Mouse (Mus musculus) CD4-positive, CD25-positive, alpha-beta regulatory T cell, adult 4 months (primary cell): ENCODE results near the gene Gm10721. TPM values are rescaled to one million over a fixed set of nuclear protein-coding genes. Genes with fewer than 3 reads are reported as not detected.
A peak's percentile ranks its signal among the peaks of the same experiment; 100 is the strongest.
"Not testable (repeated sequence)": the region's sequence is repeated elsewhere in the genome, so short reads cannot be mapped to it uniquely, and the experiment has no call there.

ENCODE experiments used
- ATAC-seq: one replicate; pipeline ENCODE4 v1.8.0; 2017
- polyA plus RNA-seq, 2 experiments: library from polyadenylated mRNA; unstranded; fragments of 100-300 nt; shearing (Covaris generic); gene quantifications; one replicate each; pipeline ENCODE4 v1.2.1; 2017

The Gm10721 gene
- polyA plus RNA-seq, 2 experiments from 2014 or later, result 0.83 TPM; not detected in 1

GRCm38 (mm10) chr9:3025653-3026052 is 12.7 kb downstream of the Gm10721 start:
- ATAC-seq, result peak; percentile 4

- ATAC-seq, result not testable (repeated sequence)
These were observed 13.2 kb downstream of the Gm10721 start for GRCm38 (mm10) chr9:3026136-3026535.

- ATAC-seq, result not testable (repeated sequence)
These were observed 13.8 kb downstream of the Gm10721 start for GRCm38 (mm10) chr9:3026741-3027140.

GRCm38 (mm10) chr9:3027200-3027599 is 14.3 kb downstream of the Gm10721 start:
- not testable (repeated sequence) for ATAC-seq

- not testable (repeated sequence) for ATAC-seq
These were observed 16.5 kb downstream of the Gm10721 start for GRCm38 (mm10) chr9:3029276-3030000.

GRCm38 (mm10) chr9:3030677-3031318 is 17.9 kb downstream of the Gm10721 start:
- ATAC-seq, result not testable (repeated sequence)

- not testable (repeated sequence) for ATAC-seq
These were observed 21.4 kb downstream of the Gm10721 start, which contains the start of gene Gm17535 for GRCm38 (mm10) chr9:3034299-3034698. TSS of gene Gm17535 (plus strand) at chr9:3034599.

- not testable (repeated sequence) for ATAC-seq
These were observed 23.6 kb downstream of the Gm10721 start, which contains the start of gene Gm10715 for GRCm38 (mm10) chr9:3036577-3036976. TSS of gene Gm10715 (plus strand) at chr9:3036877.

- ATAC-seq, result not testable (repeated sequence)
These were observed 25.2 kb downstream of the Gm10721 start for GRCm38 (mm10) chr9:3038161-3038560.

Other genes starting within 250 kb of the Gm10721 start
- not detected for gene Gm10722, start 12.2 kb upstream of the Gm10721 start, polyA plus RNA-seq
- gene Gm11168, start 9.8 kb upstream of the Gm10721 start, polyA plus RNA-seq, result 1 to 10 TPM in 1 of 2 experiments, not detected in 1; 2.6 TPM
- gene Gm10720, start 2.5 kb downstream of the Gm10721 start, polyA plus RNA-seq, result not detected
- 1 to 10 TPM in 1 of 2 experiments, not detected in 1; 1.8 TPM for gene Gm10719, start 4.3 kb downstream of the Gm10721 start, polyA plus RNA-seq
- 1 to 10 TPM in 1 of 2 experiments, not detected in 1; 1.7 TPM for gene Gm10718, start 10.4 kb downstream of the Gm10721 start, polyA plus RNA-seq
- 1 to 10 TPM; 2.0 to 7.1 TPM for gene Gm10717, start 12.3 kb downstream of the Gm10721 start, polyA plus RNA-seq
- gene Gm17535, start 21.5 kb downstream of the Gm10721 start, polyA plus RNA-seq, result not detected
- not detected for gene Gm10715, start 23.7 kb downstream of the Gm10721 start, polyA plus RNA-seq